Mouse (Mus musculus): ENCODE results near the gene Igdcc3. TPM values are rescaled to one million over a fixed set of nuclear protein-coding genes. Genes with fewer than 3 reads are reported as not detected.

The Igdcc3 gene
- total and polyA plus RNA-seq, 2 experiments from 2014 or later, result 0.11 TPM; not detected in 1

- Histone ChIP-seq H3K4me3 (ENCODE audit: low read depth, low read length) (no peak overlapping the region), H3K27ac (ENCODE audit: low read depth) (no peak overlapping the region), H3K27me3 (ENCODE audit: control insufficient read depth, insufficient read depth, low read length) (no peaks in the 10 kb centered on the region), H3K4me1 (ENCODE audit: control insufficient read depth, insufficient read depth) (no peaks in the 10 kb centered on the region), H3K4me2 (ENCODE audit: low read depth, low read length) (no peak overlapping the region), H3K9me3 (replicated peaks; ENCODE audit: control insufficient read depth, low read length) (no peaks in the 10 kb centered on the region), H3K9ac (replicated peaks; ENCODE audit: low read depth, low read length) (no peak overlapping the region), H3K36me3 (replicated peaks; ENCODE audit: control insufficient read depth, insufficient read depth, low read length) (no peaks in the 10 kb centered on the region)
- TF ChIP-seq EP300 (IDR thresholded peaks at IDR 0.05; ENCODE audit: low read depth) (no peak), CTCF (IDR thresholded peaks at IDR 0.05; ENCODE audit: low read depth) (no peak)
- 86% methylated on average over 32 of the region's 32 CpGs for WGBS
- DNase-seq (ENCODE audit: low spot score) (no peak), ATAC-seq (ENCODE audit: insufficient read depth, low read depth) (no peak)
These were observed 67.5 kb downstream of the Igdcc3 start for GRCm38 (mm10) chr9:65208293-65209179.

DNA sequence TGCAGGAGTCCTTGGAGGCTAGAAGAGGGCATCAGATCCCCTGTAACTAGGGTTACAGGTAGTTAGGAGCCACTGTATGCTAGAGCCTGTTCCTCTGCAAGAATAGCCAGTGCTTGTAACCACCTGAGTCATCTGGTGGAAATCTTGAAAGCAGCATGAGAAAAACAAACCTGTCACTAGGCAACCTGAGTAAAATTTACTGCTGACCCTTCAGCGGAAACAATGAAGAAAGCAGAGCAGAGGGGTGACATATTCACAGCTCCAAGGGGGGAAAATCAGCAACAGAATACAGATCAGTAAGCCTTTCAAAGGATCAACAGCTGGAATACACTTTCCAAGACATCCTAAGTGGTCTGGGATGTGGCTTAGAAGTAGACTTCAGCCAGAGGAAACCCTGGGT, 70.6 kb downstream of the Igdcc3 start:
- Histone ChIP-seq H3K27ac (ENCODE audit: low read depth) (no peak overlapping the region), H3K4me2 (ENCODE audit: low read depth, low read length) (no peak overlapping the region)
- WGBS, result 46% methylated on average over 1 of the region's 1 CpGs

DNA sequence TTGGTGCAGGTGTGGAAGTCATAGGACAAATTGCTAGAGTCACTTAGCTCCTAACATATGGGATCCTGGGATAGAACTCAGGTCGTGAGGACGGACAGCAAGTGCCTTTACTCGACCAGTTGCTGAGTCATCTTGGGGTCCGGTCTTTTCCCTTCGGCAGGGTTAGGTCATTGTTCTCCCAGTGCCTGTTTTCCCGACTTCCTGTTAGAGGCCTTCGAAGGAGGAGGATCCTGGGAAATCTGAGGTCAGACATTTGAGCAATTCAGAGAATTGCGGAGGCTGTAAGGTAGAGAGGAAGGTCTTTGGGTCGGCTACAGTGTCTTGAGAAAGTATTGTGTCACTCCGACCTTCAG, 73.4 kb downstream of the Igdcc3 start:
- ATAC-seq (ENCODE audit: insufficient read depth, low read depth), result peak; percentile 25; the same call in 1 of the 2 replicates

More for the DNA sequence above, 70.6 kb downstream of the Igdcc3 start:
- TF ChIP-seq EP300 (IDR thresholded peaks at IDR 0.05; ENCODE audit: low read depth), result no peak
- no peak for TF ChIP-seq CTCF (IDR thresholded peaks at IDR 0.05; ENCODE audit: low read depth)
- no peak for ATAC-seq (ENCODE audit: insufficient read depth, low read depth)
- no peak overlapping the region for H3K9ac ChIP-seq (replicated peaks; ENCODE audit: low read depth, low read length)
- no peaks in the 10 kb centered on the region for H3K36me3 ChIP-seq (replicated peaks; ENCODE audit: control insufficient read depth, insufficient read depth, low read length)
- H3K4me3 ChIP-seq (ENCODE audit: low read depth, low read length), result no peak overlapping the region
- no peak for DNase-seq (ENCODE audit: low spot score)
- no peaks in the 10 kb centered on the region for H3K4me1 ChIP-seq (ENCODE audit: control insufficient read depth, insufficient read depth)
- no peaks in the 10 kb centered on the region for H3K27me3 ChIP-seq (ENCODE audit: control insufficient read depth, insufficient read depth, low read length)
- H3K9me3 ChIP-seq (replicated peaks; ENCODE audit: control insufficient read depth, low read length), result no peaks in the 10 kb centered on the region

DNA sequence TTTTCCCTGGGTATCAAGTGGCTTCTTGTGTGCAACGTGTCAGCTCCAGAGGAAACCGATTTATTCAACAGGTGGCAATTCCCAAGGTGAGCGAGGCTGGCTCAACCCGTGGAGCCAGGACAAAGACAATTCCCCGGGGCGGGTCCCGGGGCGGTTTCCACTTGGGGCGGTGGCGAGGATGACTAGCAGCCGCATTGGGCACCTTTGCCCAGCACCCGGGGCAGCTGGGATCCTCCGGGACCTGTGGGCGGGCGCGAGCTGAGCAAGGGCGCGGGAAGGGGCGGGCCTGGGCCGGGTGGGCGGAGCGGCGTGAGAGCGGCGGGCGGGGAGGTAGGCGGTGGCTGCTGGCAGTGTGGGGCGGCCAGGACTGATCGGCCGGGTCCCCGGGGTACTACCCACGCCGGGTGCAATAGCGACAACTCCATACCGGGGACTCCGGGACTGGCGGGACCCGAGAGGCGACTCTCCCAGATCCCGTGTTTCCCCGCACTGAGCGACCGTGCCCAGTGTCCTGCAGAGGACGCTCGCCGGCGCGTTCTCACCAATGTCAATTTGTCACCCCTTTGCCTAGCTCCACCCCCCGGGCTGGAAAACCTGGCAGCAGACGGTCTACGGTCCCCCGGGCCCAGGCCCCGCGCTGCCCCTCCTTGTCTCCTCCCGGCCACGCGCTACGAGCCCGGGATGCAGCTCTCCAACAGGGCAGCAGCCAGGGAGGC, 73.9 kb downstream of the Igdcc3 start:
- peak; percentile 96 for ATAC-seq (ENCODE audit: insufficient read depth, low read depth)
- Histone ChIP-seq H3K27ac (ENCODE audit: low read depth) (peak overlapping the region; percentile 93), H3K9me3 (replicated peaks; ENCODE audit: control insufficient read depth, low read length) (no peaks in the 10 kb centered on the region), H3K9ac (replicated peaks; ENCODE audit: low read depth, low read length) (peak overlapping the region; percentile 63), H3K36me3 (replicated peaks; ENCODE audit: control insufficient read depth, insufficient read depth, low read length) (no peaks in the 10 kb centered on the region), H3K4me3 (ENCODE audit: low read depth, low read length) (peak overlapping the region; percentile 64), H3K4me1 (ENCODE audit: control insufficient read depth, insufficient read depth) (0 out of 2 replicates have a peak, but pooled peaks cover 2% of the 10 kb centered on the region), H3K27me3 (ENCODE audit: control insufficient read depth, insufficient read depth, low read length) (no peaks in the 10 kb centered on the region), H3K4me2 (ENCODE audit: low read depth, low read length) (peak overlapping the region; percentile 86)
- TF ChIP-seq EP300 (IDR thresholded peaks at IDR 0.05; ENCODE audit: low read depth) (0 out of 2 replicates have a peak, but pooled peaks have one; percentile 22), CTCF (IDR thresholded peaks at IDR 0.05; ENCODE audit: low read depth) (no peak)
- under 1% methylated on average over 58 of the region's 59 CpGs for WGBS
- DNase-seq (ENCODE audit: low spot score), result peak; percentile 90

More for the DNA sequence above, 73.4 kb downstream of the Igdcc3 start:
- WGBS, result 16% methylated on average over 10 of the region's 10 CpGs
- peak overlapping the region; percentile 93 for H3K27ac ChIP-seq (ENCODE audit: low read depth)
- peak overlapping the region; percentile 64 for H3K4me3 ChIP-seq (ENCODE audit: low read depth, low read length)
- H3K9ac ChIP-seq (replicated peaks; ENCODE audit: low read depth, low read length), result peak overlapping the region; percentile 63
- H3K4me2 ChIP-seq (ENCODE audit: low read depth, low read length), result peak overlapping the region; percentile 86
- no peaks in the 10 kb centered on the region for H3K27me3 ChIP-seq (ENCODE audit: control insufficient read depth, insufficient read depth, low read length)
- DNase-seq (ENCODE audit: low spot score), result peak; percentile 69
- 0 out of 2 replicates have a peak, but pooled peaks cover 2% of the 10 kb centered on the region for H3K4me1 ChIP-seq (ENCODE audit: control insufficient read depth, insufficient read depth)
- no peaks in the 10 kb centered on the region for H3K36me3 ChIP-seq (replicated peaks; ENCODE audit: control insufficient read depth, insufficient read depth, low read length)
- no peaks in the 10 kb centered on the region for H3K9me3 ChIP-seq (replicated peaks; ENCODE audit: control insufficient read depth, low read length)
- TF ChIP-seq EP300 (IDR thresholded peaks at IDR 0.05; ENCODE audit: low read depth) (no peak), CTCF (IDR thresholded peaks at IDR 0.05; ENCODE audit: low read depth) (no peak)

- Histone ChIP-seq H3K27me3 (ENCODE audit: control insufficient read depth, insufficient read depth, low read length) (no peaks in the 10 kb centered on the region), H3K4me1 (ENCODE audit: control insufficient read depth, insufficient read depth) (0 out of 2 replicates have a peak, but pooled peaks cover 2% of the 10 kb centered on the region), H3K4me3 (ENCODE audit: low read depth, low read length) (peak overlapping the region; percentile 64), H3K9me3 (replicated peaks; ENCODE audit: control insufficient read depth, low read length) (no peaks in the 10 kb centered on the region), H3K27ac (ENCODE audit: low read depth) (peak overlapping the region; percentile 93), H3K4me2 (ENCODE audit: low read depth, low read length) (peak overlapping the region; percentile 86), H3K9ac (replicated peaks; ENCODE audit: low read depth, low read length) (peak overlapping the region; percentile 63), H3K36me3 (replicated peaks; ENCODE audit: control insufficient read depth, insufficient read depth, low read length) (no peaks in the 10 kb centered on the region)
- DNase-seq (ENCODE audit: low spot score) (peak; percentile 36), ATAC-seq (ENCODE audit: insufficient read depth, low read depth) (peak; percentile 15)
- TF ChIP-seq CTCF (IDR thresholded peaks at IDR 0.05; ENCODE audit: low read depth), result no peak
- WGBS, result 11% methylated on average over 31 of the region's 31 CpGs
These were observed 74.6 kb downstream of the Igdcc3 start for GRCm38 (mm10) chr9:65215494-65216126.

Measured in heart, postnatal 0 days (tissue).